8 mouse cellular contexts compared by ENCODE assay signal in the genomic region with DNA sequence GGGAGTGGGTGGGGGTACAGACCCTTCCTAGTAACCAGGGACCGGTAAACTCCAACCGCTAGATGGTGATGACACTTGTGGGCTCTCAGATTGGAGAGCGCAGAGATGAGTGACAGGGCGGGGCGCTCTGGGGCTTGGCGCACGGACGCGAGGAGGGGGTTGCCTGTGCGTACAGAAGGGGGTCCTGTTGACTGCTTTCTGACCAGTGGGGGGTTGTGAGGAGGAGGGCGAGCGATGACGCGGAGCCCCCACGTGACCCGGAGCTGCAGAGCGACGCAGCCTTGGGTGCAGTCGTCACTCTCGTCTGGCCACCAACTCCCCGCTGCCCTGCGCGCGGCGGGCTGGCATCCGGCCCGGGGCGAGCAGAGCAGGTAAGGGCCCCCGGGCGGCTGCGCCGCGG. TPM values are rescaled to one million over a fixed set of nuclear protein-coding genes. Genes with fewer than 3 reads are reported as not detected.
DNase-seq lines count a peak whose midpoint lies in the region; ATAC-seq lines count a peak whose summit lies in the region.

A gene (plus strand): TSS at position 253 of the 400 bp plus-strand sequence.

- no peaks in the 10 kb centered on the region for H3K9me3 ChIP-seq in intestine, embryonic 16.5 days (ENCODE audit: control insufficient read depth, low read length)

- H3K27ac ChIP-seq in intestine, embryonic 16.5 days (ENCODE audit: low read length): peak within 1 kb of the TSS; percentile 66

- DNase-seq in urinary bladder, postnatal 14 days (ENCODE audit: low spot score): peak; percentile 22
- no peak for DNase-seq in urinary bladder, adult 2 months (ENCODE audit: low spot score)
- peak; percentile 82 for DNase-seq in embryo, embryonic 9.5 days (ENCODE audit: extremely low spot score)
- peak; percentile 96 for DNase-seq in heart, adult 11 months
- peak; percentile 69 to 79 for DNase-seq in left cerebral cortex, postnatal 14 days (ENCODE audit: low spot score in 2 of 2)
- peak; percentile 68 for DNase-seq in right cerebral cortex, postnatal 14 days

- ATAC-seq in intestine, embryonic 16.5 days: peak; percentile 93
- peak; percentile 91 for ATAC-seq in megakaryocyte progenitor cell, adult 5-6 weeks (replicated peaks; ENCODE audit: poor library complexity)

- peaks cover 4% of the 10 kb centered on the region; the same call in 1 of the 2 replicates for H3K36me3 ChIP-seq in intestine, embryonic 16.5 days (ENCODE audit: control insufficient read depth, insufficient read depth, low read length)

- WGBS in intestine, embryonic 16.5 days: 21% methylated on average over 22 of the region's 33 CpGs

- no peaks in the 10 kb centered on the region for H3K27me3 ChIP-seq in intestine, embryonic 16.5 days (replicated peaks; ENCODE audit: control insufficient read depth, insufficient read depth, low read length)

- intact Hi-C loops in left cerebral cortex, postnatal 14 days (cut with DNase I): no loop called here

- H3K4me3 ChIP-seq in intestine, embryonic 16.5 days (ENCODE audit: low read length): peak within 1 kb of the TSS; percentile 54

- no peaks in the 10 kb centered on the region for H3K4me1 ChIP-seq in intestine, embryonic 16.5 days (ENCODE audit: control insufficient read depth, insufficient read depth, low read length)

- H3K9ac ChIP-seq in intestine, embryonic 16.5 days (ENCODE audit: low read depth, low read length): peak within 1 kb of the TSS; percentile 69

- peak within 1 kb of the TSS; percentile 51 for H3K4me2 ChIP-seq in intestine, embryonic 16.5 days (ENCODE audit: low read depth, low read length)

RNA-seq across cellular contexts. Expression of the gene that starts here (rescaled TPM):
- 1.1 and 2.0 TPM in 2 replicates for polyA plus RNA-seq in urinary bladder, adult 2 months (2012; rRNA removed)
- polyA plus RNA-seq in intestine, embryonic 16.5 days (2015; fragmentation: Nextera tagmentation; extraction: Ambion mirVana): 1.8 and 2.1 TPM in 2 replicates
- 10 to 100 TPM; 44.5 to 44.8 TPM for total RNA-seq in left cerebral cortex, postnatal 14 days (2021)
- 2.2 and 2.5 TPM in 2 replicates for total RNA-seq in megakaryocyte progenitor cell, adult 5-6 weeks (2015)
- 3.2 and 4.4 TPM in 2 replicates for total RNA-seq in megakaryocyte progenitor cell, adult 5-6 weeks (2017)

Comparison
In these comparisons a context has a peak if more than half of its experiments do, and no peak if none do; other contexts are left out.
1. RNA of the gene that starts here (total RNA-seq): 44.5 to 44.8 TPM in left cerebral cortex, postnatal 14 days; 2.2 to 4.4 TPM in megakaryocyte progenitor cell, adult 5-6 weeks; every median in the first group is over 4 times any median in the second.